ENCODE assay signal across 21 mouse cellular contexts in the genomic region with DNA sequence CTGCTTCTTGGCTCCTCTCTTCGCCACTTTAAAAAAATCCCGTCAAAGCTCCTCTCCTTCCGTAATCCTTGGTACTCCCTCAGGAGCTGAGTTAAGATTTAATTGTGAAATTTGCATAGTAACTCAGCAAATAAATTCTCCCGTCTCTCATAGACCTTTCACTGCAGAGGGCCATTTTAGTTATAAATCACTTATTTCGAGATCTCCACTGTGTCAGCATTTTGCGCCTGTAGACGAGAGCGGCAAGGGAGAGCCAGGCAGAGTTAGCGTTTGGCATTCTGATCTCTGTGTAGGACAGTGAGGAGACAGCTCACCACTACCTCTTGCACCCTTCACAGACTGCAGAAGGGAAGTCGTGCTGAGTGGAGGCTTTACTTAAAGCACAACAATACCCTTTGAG.
DNase-seq lines count a peak whose midpoint lies in the region; ATAC-seq and TF ChIP-seq lines count a peak whose summit lies in the region.
"Had no signal": no experiment of that assay in that cellular context is flagged by ENCODE, and none has a peak within 500 bp of the region (broad histone marks: within the 10 kb centered on the region; RNA-seq: fewer than 3 reads in every experiment).

No protein-coding gene starts in this region.

- 53% methylated on average over 10 of the region's 10 CpGs for WGBS in hindbrain, postnatal 0 days

- H3K36me3 ChIP-seq in hindbrain, postnatal 0 days (ENCODE audit: insufficient read depth, low read length) = no peaks in the 10 kb centered on the region
- H3K36me3 ChIP-seq: embryonic facial prominence, embryonic 15.5 days; limb, embryonic 13.5 days; midbrain, embryonic 12.5 days had no signal

- peak overlapping the region; percentile 16; the same call in 1 of the 2 replicates for H3K4me3 ChIP-seq in brown adipose tissue, adult 24 weeks (ENCODE audit: insufficient read depth, low read depth, low read length)
- no peak overlapping the region for H3K4me3 ChIP-seq in hindbrain, postnatal 0 days (ENCODE audit: low read length)
- H3K4me3 ChIP-seq: embryonic facial prominence, embryonic 15.5 days; limb, embryonic 13.5 days; midbrain, embryonic 12.5 days had no signal

- H3K9ac ChIP-seq in hindbrain, postnatal 0 days (replicated peaks; ENCODE audit: low read length) = no peak overlapping the region
- H3K9ac ChIP-seq: embryonic facial prominence, embryonic 15.5 days; limb, embryonic 13.5 days; liver, embryonic 14.5 days; midbrain, embryonic 12.5 days had no signal

- no peak for TF ChIP-seq CTCF in hindbrain, postnatal 0 days (IDR thresholded peaks at IDR 0.05; ENCODE audit: low read depth)

- no peaks in the 10 kb centered on the region for H3K9me3 ChIP-seq in hindbrain, postnatal 0 days (ENCODE audit: low read length)
- H3K9me3 ChIP-seq: embryonic facial prominence, embryonic 15.5 days; limb, embryonic 13.5 days; midbrain, embryonic 12.5 days had no signal

- ATAC-seq in hindbrain, postnatal 0 days = no peak
- ATAC-seq: intestine, postnatal 0 days had no signal

- H3K4me1 ChIP-seq in brown adipose tissue, adult 24 weeks (ENCODE audit: control insufficient read depth, insufficient read depth, insufficient read length, low read length) = no peaks in the 10 kb centered on the region
- H3K4me1 ChIP-seq in hindbrain, postnatal 0 days (ENCODE audit: insufficient read depth, low read length) = no peaks in the 10 kb centered on the region
- H3K4me1 ChIP-seq: embryonic facial prominence, embryonic 15.5 days; limb, embryonic 13.5 days had no signal

- no peaks in the 10 kb centered on the region for H3K27me3 ChIP-seq in hindbrain, postnatal 0 days (ENCODE audit: insufficient read depth, low read length)
- H3K27me3 ChIP-seq: embryonic facial prominence, embryonic 15.5 days; limb, embryonic 13.5 days; midbrain, embryonic 12.5 days had no signal

- H3K27ac ChIP-seq in brown adipose tissue, adult 24 weeks (replicated peaks; ENCODE audit: low read depth, low read length) = no peak overlapping the region
- no peak overlapping the region for H3K27ac ChIP-seq in hindbrain, postnatal 0 days
- H3K27ac ChIP-seq: embryonic facial prominence, embryonic 15.5 days; limb, embryonic 13.5 days; liver, embryonic 14.5 days; macrophage; midbrain, embryonic 12.5 days had no signal

- DNase-seq in kidney, adult 11 months = peak; percentile 22
- no peak for DNase-seq in kidney, postnatal 10 days
- DNase-seq in hindbrain, postnatal 0 days (ENCODE audit: low spot score) = no peak
- DNase-seq in kidney, postnatal 25 days = peak; percentile 18 to 42
- no peak for DNase-seq in liver
- DNase-seq in frontal cortex, postnatal 36 days (ENCODE audit: low spot score in 2 of 2) = no peak
- DNase-seq in cerebellum, postnatal 36 days = no peak
- DNase-seq: adrenal gland, adult 2 months; cerebellum, adult 18-20 months; cerebellum, postnatal 25 days; gastrocnemius, postnatal 25 days; layer of hippocampus, adult 9-11 months; right cerebral cortex, postnatal 4 days; thymus, adult 2 months had no signal

- H3K4me2 ChIP-seq in hindbrain, postnatal 0 days (ENCODE audit: low read depth, low read length) = 0 out of 2 replicates have a peak overlapping the region, but pooled peaks have one; percentile 18
- H3K4me2 ChIP-seq: embryonic facial prominence, embryonic 15.5 days; limb, embryonic 13.5 days; midbrain, embryonic 12.5 days had no signal

Comparison
In these comparisons a context has a peak if more than half of its experiments do, and no peak if none do; other contexts are left out.
1. DNase-seq: peak in kidney, adult 11 months (single experiment) and kidney, postnatal 25 days (2 of 2); none in kidney, postnatal 10 days (single experiment), hindbrain, postnatal 0 days (single experiment), liver (single experiment), frontal cortex, postnatal 36 days (0 of 2) and cerebellum, postnatal 36 days (0 of 2).